Mouse (Mus musculus): Measurements from ENCODE around the gene Nav2.

GRCm38 (mm10) chr7:49010739-49011138, 102.2 kb downstream of the Nav2 start:
- TF ChIP-seq CTCF (IDR thresholded peaks at IDR 0.05; ENCODE audit: extremely low read depth, insufficient read depth, low read length) (no peak), POLR2A (IDR thresholded peaks at IDR 0.05; ENCODE audit: extremely low read depth, insufficient read depth, low read length) (no peak)

Measured in cortical plate, adult 2 months (tissue).